Mouse (Mus musculus) ES-E14 (cell line): ENCODE data around the gene Rreb1. TPM values are rescaled to one million over a fixed set of nuclear protein-coding genes. Genes with fewer than 3 reads are reported as not detected.

Source experiments
- DNase-seq: peaks from one replicate; pipeline ENCODE4 v3.0.0-alpha.2; 2013; ENCODE audit warnings: low read depth, low spot score
- H3K27ac ChIP-seq: 2 replicates; pipeline ENCODE4 v1.5.1; 2012; ENCODE audit warnings: low read depth, mild to moderate bottlenecking, low read length, moderate library complexity, mixed read lengths; ENCODE audit not compliant: poor library complexity, insufficient read depth, severe bottlenecking
- H3K36me3 ChIP-seq: 2 replicates; pipeline ENCODE4 v1.6.1; 2012; ENCODE audit warnings: mild to moderate bottlenecking, low read length, moderate library complexity, mixed read lengths; ENCODE audit not compliant: control insufficient read depth, poor library complexity, insufficient read depth, severe bottlenecking
- H3K4me1 ChIP-seq, 2 experiments: fragments of 150-350 bp in 1 of 2; sonication (generic) in 1 of 2; 2 replicates each; pipeline ENCODE4 v1.6.1; 2012; ENCODE audit warnings: low read length in 2 of 2, mild to moderate bottlenecking in 1 of 2, mixed read lengths in 1 of 2; ENCODE audit not compliant: control insufficient read depth in 2 of 2, insufficient read depth in 2 of 2, poor library complexity in 1 of 2
- H3K4me3 ChIP-seq, 2 experiments: fragments of 150-350 bp in 1 of 2; sonication (generic) in 1 of 2; 2 replicates each; pipeline ENCODE4 v1.5.1; 2012; ENCODE audit warnings: low read length in 2 of 2, low read depth in 1 of 2, mild to moderate bottlenecking in 1 of 2, mixed read lengths in 1 of 2; ENCODE audit not compliant: insufficient read depth in 1 of 2, poor library complexity in 1 of 2, severe bottlenecking in 1 of 2
- H3K9ac ChIP-seq: 2 replicates; pipeline ENCODE4 v1.6.1; 2012; ENCODE audit warnings: low read depth, mild to moderate bottlenecking, low read length, mixed read lengths; ENCODE audit not compliant: poor library complexity, insufficient read depth, severe bottlenecking
- H3K9me3 ChIP-seq: fragments of 150-350 bp; sonication (generic); 2 replicates; pipeline ENCODE4 v1.6.1; 2012; ENCODE audit warnings: low read depth, mild to moderate bottlenecking, low read length; ENCODE audit not compliant: control insufficient read depth, insufficient read depth
- CHD2 ChIP-seq: IDR thresholded peaks from 2 replicates; pipeline ENCODE4 v1.6.1; 2014; ENCODE audit warnings: mild to moderate bottlenecking, low read depth, low read length, inconsistent platforms
- HCFC1 ChIP-seq: IDR thresholded peaks from 2 replicates; pipeline ENCODE4 v1.6.1; 2012; ENCODE audit warnings: low read length, inconsistent platforms, borderline replicate concordance; ENCODE audit not compliant: insufficient read depth
- MAFK ChIP-seq: IDR thresholded peaks from 2 replicates; pipeline ENCODE4 v1.6.1; 2014; ENCODE audit warnings: mild to moderate bottlenecking, low read depth, low read length, inconsistent platforms; ENCODE audit not compliant: insufficient read depth
- ZC3H11A ChIP-seq: IDR thresholded peaks from 2 replicates; pipeline ENCODE4 v1.6.1; 2012; ENCODE audit warnings: low read depth, mild to moderate bottlenecking, inconsistent platforms, low read length, borderline replicate concordance
- ZNF384 ChIP-seq: IDR thresholded peaks from 2 replicates; pipeline ENCODE4 v1.6.1; 2012; ENCODE audit warnings: low read depth, low read length, inconsistent platforms
- in situ Hi-C, 2 experiments: fragments of 600-800 bp; cut with MboI; formaldehyde crosslinking; loops; one replicate each; pipeline ENCODE4 v1.15.1; 2025; ENCODE audit warnings: low sequenced_read_pairs in 2 of 2, inconsistent platforms in 1 of 2; ENCODE audit not compliant: unreplicated experiment in 2 of 2
- total RNA-seq: library from RNA; depleted of rRNA; stranded (reverse); fragments of 300-350 nt; gene quantifications from 2 replicates; pipeline ENCODE4 v1.2.3, GENCODE M21; 2012

The Rreb1 gene
- total RNA-seq, 1 experiment: 14.7 TPM

GRCm38 (mm10) chr13:37781557-37781956 is 3.4 kb downstream of the Rreb1 start:
- Histone ChIP-seq H3K4me1 (peaks cover 5 to 10% of the 10 kb centered on the region in 2 experiments), H3K27ac (no peak overlapping the region), H3K9ac (no peak overlapping the region), H3K9me3 (no peaks in the 10 kb centered on the region), H3K4me3 (no peak overlapping the region), H3K36me3 (no peaks in the 10 kb centered on the region)
- in situ Hi-C loops: no loop called here
- no peak for TF ChIP-seq ZNF384
- no peak for TF ChIP-seq MAFK
- no peak for TF ChIP-seq HCFC1
- no peak for TF ChIP-seq CHD2
- no peak for TF ChIP-seq ZC3H11A
- DNase-seq: no peak

- Histone ChIP-seq H3K4me1 (peaks cover 4 to 10% of the 10 kb centered on the region in 2 experiments), H3K9me3 (no peaks in the 10 kb centered on the region), H3K36me3 (no peaks in the 10 kb centered on the region), H3K9ac (no peak overlapping the region), H3K4me3 (no peak overlapping the region), H3K27ac (no peak overlapping the region)
- no peak for DNase-seq
- no peak for TF ChIP-seq CHD2
- TF ChIP-seq HCFC1: no peak
- TF ChIP-seq ZNF384: no peak
- no peak for TF ChIP-seq MAFK
- in situ Hi-C loops: no loop called here
Observed at GRCm38 (mm10) chr13:37782144-37782543, 3.9 kb downstream of the Rreb1 start.

DNA sequence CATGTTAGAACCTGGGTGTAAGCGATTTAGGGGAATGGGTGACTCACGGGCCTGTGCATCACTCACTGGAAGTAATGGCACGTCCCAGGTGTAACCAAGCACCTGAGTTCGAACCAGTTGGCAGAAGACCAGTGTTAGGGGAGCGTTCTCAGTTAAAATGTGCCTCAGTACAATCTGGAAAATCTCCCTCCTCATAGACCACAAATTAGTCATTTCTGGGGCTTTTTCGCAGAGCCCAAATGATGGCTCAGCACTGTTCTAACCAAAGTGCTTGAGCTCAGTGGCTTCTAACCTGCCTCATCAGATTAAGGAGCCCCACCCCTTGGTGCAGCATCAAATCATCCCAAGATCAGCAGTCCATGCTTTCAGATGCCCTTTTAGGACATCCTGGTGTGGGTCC is 5.5 kb downstream of the Rreb1 start:
- no peak overlapping the region for H3K9ac ChIP-seq
- H3K4me3 ChIP-seq: no peak overlapping the region
- no peak overlapping the region for H3K27ac ChIP-seq
- H3K36me3 ChIP-seq: no peaks in the 10 kb centered on the region
- in situ Hi-C loops: no loop called here
- H3K4me1 ChIP-seq: peaks cover 3 to 5% of the 10 kb centered on the region in 2 experiments; a peak in 2 of 4 replicates
- DNase-seq: no peak
- TF ChIP-seq CHD2 (no peak), MAFK (no peak), ZNF384 (no peak), HCFC1 (no peak), ZC3H11A (no peak)
- no peaks in the 10 kb centered on the region for H3K9me3 ChIP-seq

- TF ChIP-seq CHD2 (no peak), HCFC1 (no peak), MAFK (no peak), ZC3H11A (no peak), ZNF384 (no peak)
- H3K9ac ChIP-seq: no peak overlapping the region
- H3K36me3 ChIP-seq: no peaks in the 10 kb centered on the region
- peaks cover under 1 to 5% of the 10 kb centered on the region in 2 experiments; a peak in 2 of 4 replicates for H3K4me1 ChIP-seq
- no peak overlapping the region for H3K27ac ChIP-seq
- no peak for DNase-seq
- no peak overlapping the region for H3K4me3 ChIP-seq
- in situ Hi-C loops: no loop called here
- H3K9me3 ChIP-seq: no peaks in the 10 kb centered on the region
Observed at GRCm38 (mm10) chr13:37784226-37784625, 6.0 kb downstream of the Rreb1 start.

- no peak overlapping the region for H3K4me3 ChIP-seq
- H3K9me3 ChIP-seq: no peaks in the 10 kb centered on the region
- no peak overlapping the region for H3K9ac ChIP-seq
- no peak overlapping the region for H3K27ac ChIP-seq
- no peaks in the 10 kb centered on the region for H3K4me1 ChIP-seq
- in situ Hi-C loops: no loop called here
- TF ChIP-seq ZNF384 (no peak), ZC3H11A (no peak), MAFK (no peak), HCFC1 (no peak), CHD2 (no peak)
- H3K36me3 ChIP-seq: no peaks in the 10 kb centered on the region
- DNase-seq: no peak
Observed at GRCm38 (mm10) chr13:37792739-37793336, 14.6 kb downstream of the Rreb1 start.
